Mouse (Mus musculus) central nervous system, embryonic 14 days (tissue): ENCODE measurements around the gene Hp. TPM values are rescaled to one million over a fixed set of nuclear protein-coding genes. Genes with fewer than 3 reads are reported as not detected.

ENCODE experiments used
- polyA plus RNA-seq: library from polyadenylated mRNA; depleted of rRNA; stranded (reverse); fragments of >200 nt; gene quantifications from 2 replicates; pipeline ENCODE4 v1.2.3, GENCODE M21; 2012; rRNA removed

Gene Hp
- 0.85 and 1.2 TPM in 2 replicates for polyA plus RNA-seq

DNA sequence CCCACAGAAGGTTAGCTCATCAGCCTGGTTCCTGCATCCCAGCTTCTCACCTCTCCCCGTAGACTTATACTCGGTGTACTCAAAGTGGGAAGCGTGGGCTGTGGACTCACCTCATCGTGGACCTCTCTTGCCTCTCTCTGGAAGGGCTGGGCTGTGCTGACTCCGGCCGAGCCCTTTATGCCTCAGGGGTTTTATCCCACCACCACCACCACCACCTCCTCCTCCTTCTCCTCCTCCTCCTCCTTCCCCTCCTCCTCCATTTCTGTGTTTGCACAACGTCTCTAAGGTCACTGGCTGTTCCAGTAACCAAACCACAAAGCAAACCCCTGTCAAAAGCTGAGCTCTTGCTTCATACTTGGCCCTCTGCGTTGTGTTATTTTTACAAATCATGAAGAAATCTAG, at the start of gene Hp:
Gene Hp (minus strand): TSS at position 273 of the 402 bp plus-strand sequence.

GRCm38 (mm10) chr8:109614243-109615210, 35.6 kb upstream of the Hp start, which contains the start of gene Pkd1l3:
TSS of gene Pkd1l3 (plus strand) at chr8:109614517.

DNA sequence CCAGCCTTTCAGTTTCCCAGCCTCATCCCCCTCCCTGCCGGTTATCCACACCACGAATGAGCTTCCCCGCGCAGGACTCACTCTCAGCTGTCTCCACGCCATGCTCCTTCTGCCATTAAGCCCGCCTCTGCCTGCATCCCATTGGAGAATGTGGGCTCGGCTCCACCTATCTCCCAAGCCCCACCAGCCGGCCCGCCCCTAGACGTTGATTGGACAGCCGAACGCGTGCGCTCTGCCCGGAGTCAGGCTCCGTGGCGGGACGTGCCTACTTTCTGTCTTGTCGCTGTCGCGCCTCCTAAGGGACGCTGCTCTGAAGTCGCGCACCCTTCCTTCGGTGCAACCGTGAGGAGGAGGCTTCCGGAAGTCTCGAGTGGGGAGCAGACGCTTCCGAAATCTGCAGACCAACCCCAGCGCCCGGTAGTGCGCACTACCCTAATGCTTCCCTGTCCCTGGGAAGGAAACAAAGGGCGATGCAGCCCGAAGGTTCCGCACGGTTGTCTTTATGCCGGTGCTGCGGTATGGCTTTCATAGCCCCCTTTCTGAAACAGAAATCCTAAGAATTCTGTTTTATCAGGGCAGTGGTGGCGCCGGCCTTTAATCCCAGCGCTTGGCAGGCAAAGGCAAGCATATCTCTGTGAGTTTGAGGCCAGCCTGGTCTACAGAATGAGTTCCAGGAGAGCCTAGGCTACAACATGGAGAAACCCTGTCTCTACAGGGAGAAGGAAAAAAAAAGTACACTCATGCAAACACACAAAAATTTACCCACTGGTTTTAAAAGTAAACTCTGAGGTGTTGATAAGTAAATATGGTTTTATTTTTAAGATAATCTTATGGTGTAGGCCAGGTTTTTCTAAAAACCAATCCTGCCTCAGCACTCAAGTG, 29.5 kb upstream of the Hp start, which contains the start of gene Dhodh:
Gene Dhodh (minus strand): TSS at position 403 of the 882 bp plus-strand sequence.

GRCm38 (mm10) chr8:109565498-109566333, 13.3 kb downstream of the Hp start, which contains the start of the genes Dhx38 and Txnl4b:
TSS of gene Dhx38 (minus strand) at chr8:109565861.
TSS of gene Txnl4b (plus strand) at chr8:109565892.

Other genes with a start within 250 kb of the Hp start
- 2.1 and 3.3 TPM in 2 replicates for gene Pmfbp1, start 85.1 kb downstream of the Hp start, polyA plus RNA-seq
- gene Dhx38, start 13.3 kb downstream of the Hp start, polyA plus RNA-seq, result 25.9 and 26.2 TPM in 2 replicates
- gene Txnl4b, start 13.3 kb downstream of the Hp start, polyA plus RNA-seq, result 6.1 and 6.5 TPM in 2 replicates
- 28.7 and 30.0 TPM in 2 replicates for gene Dhodh, start 29.5 kb upstream of the Hp start, polyA plus RNA-seq
- 0.08 TPM in 1 of 2 replicates, not detected in the other for gene Pkd1l3, start 35.3 kb upstream of the Hp start, polyA plus RNA-seq
- 136 and 149 TPM in 2 replicates for gene Ist1, start 114.1 kb upstream of the Hp start, polyA plus RNA-seq
- gene Zfp821, start 126.4 kb upstream of the Hp start, polyA plus RNA-seq, result 103 and 108 TPM in 2 replicates
- gene Atxn1l, start 158.6 kb upstream of the Hp start, polyA plus RNA-seq, result 11.1 and 12.2 TPM in 2 replicates
- gene Ap1g1, start 199.4 kb upstream of the Hp start, polyA plus RNA-seq, result 80.7 and 84.2 TPM in 2 replicates